Mouse (Mus musculus): ENCODE measurements at regions not wholly inside any gene's neighbourhood (a gene's known extent, or its start where the extent isn't known, plus 50 kb on each side); places are given as distances from the start of the nearest gene placed in this dataset.

DNA sequence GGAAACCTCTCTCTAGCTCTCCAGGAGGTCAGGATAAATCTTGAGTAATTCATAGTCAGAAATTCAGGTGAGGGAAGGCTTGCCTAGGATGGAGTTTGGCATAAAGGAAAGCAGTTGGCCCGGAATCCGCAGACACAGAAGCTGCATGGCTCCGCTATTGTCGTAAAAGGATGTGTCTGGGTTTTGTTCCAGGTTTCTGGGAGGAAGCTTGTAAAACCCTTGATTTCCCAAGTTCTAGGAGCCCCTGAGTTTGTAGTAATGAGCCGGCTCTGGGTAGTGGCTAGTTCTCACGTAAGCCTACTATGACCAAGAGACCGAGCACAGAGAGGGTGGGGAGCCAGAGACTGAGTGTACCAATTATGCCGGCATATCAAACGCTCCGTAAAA, 52.7 kb upstream of the Gm21915 start:
- DNase-seq (ENCODE audit: extremely low spot score, low spot score): peak; percentile 50

DNA sequence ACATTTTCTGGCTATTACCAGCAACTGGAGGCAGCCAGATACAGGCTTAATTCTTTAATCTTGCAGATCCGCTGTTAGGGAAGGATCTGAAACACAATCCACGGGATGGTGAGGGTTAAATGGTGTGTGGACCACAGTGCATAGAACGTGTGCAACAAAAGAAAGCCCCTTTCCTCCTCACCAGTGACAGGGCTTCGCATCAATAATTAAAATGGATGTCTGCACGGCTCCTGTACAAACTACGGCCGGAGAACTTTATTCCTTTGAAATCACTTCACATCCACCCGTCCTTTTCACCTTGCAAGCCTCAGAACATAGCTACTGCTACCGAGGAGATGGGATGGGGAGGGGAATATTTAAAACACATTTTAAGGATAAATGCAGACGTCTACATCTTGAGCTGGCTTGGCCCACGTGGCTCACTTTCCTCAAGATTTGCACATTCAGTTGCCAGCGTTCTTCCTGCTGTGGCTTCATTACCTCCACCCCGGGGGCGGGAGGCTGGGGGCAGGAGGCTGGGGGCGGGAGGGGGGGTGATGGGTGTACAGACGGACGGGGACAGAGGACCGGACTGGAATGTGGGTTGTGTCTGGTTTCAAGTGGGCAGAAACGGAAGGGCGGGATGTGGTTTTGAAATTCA, 53.3 kb upstream of the Gm21915 start:
- peak; percentile 57 for DNase-seq (ENCODE audit: extremely low spot score, low spot score)

DNA sequence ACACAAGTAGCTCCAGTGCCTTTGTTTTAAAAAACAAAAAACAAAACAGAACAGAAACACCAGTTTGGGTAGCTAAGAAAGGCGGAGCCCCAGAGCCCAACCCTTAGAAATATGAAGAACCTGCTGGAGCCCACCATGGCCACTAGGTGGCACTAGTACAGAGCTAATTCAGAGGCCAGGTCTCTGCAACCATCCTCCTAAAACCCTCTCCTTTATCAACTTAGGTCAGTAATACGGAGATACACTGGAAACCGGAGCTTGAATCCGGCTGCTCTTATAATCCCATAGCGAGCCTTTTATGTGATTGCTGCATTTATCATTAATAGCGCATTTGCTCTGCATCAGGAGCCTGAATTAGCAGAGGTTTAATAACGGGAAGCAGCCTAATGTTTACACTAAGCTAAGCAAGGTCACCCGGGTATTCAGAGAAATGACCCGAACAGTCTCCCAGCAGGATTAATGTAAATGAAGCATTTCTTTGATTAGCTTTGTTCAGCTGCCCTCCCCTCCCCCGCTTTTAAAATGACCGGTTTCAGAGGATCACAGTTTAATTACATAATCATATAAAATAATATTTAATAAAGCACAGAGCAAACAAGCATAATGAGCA, 53.9 kb upstream of the Gm21915 start:
- DNase-seq (ENCODE audit: extremely low spot score, low spot score): peak; percentile 77

DNA sequence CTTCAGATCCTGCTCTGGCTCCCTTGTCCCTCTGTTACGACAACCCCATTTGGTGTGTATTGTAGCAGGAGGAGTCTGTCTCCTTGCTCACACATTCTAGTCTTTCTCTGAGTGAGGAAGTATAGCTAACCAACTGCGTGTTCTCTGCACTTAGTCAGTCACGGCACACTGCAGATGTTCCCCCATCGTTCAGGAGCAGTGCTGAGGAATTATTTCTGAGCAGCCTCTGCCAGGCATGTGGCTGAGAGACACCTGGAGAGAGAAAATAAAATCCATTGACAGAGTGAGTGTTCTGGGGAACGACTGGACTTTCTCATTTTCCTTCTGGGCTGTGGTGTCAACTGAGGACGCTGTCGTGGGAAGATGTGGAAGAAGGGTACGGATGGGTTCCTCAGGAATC, 54.5 kb upstream of the Gm21915 start:
- DNase-seq (ENCODE audit: extremely low spot score, low spot score): no peak

DNA sequence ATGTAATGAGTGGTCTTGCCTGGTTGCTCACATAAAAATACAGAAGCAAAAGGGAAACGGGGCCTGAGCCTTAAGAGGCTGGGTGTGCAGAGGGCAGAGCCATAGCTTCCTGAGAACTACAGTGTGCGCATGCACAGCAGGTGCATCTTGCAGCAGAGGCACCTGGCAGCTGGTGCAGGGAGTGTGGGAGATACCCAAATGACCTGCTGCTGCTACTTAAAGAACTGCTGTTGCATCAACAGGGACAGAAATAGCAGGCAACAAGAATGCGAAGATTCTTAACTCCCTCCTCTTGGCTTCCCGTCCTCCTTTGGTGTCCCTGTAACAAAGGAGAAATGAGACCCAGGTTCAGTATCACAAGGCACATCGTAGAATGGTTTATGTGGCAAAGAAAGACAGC, 56.3 kb upstream of the Gm21915 start:
- no peak for DNase-seq (ENCODE audit: extremely low spot score, low spot score)

DNA sequence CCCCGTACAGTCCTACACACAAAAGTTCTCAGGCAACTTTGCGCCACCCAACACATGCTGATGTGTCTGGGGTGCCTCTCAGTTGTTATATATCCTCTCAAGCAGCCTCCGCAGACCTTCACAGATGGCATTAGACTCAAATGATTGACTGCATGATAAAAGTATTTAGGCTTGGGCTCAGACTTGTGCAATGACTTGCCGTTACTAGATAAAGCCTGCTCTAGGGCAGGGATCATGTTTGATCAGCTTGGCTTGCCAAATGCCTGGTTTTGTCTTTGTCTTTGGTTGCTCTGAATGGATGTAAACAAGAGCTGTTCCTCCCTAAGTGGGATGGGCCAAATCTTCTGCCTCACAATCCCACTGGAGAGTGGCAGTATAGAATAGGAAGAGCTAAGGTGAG, 57.2 kb upstream of the Gm21915 start:
- no peak for DNase-seq (ENCODE audit: extremely low spot score, low spot score)

DNA sequence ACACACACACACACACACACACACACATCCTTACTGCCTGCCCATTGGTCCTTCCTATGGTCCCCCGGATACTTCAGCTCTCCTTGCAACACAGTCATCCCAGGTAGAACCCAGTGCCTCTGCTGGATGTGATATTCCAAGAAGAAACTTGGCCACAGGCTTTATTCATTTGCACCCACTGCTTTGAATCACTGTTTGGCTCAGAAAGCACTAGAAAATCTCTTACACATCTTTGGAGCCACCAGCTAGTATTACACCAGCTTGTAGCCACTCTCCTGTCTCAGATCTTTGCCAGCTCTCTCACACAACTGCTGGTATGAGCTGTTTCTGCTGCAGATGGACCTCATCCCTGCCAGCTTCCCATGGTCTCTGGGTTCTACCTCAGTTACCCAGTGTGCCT, 57.7 kb upstream of the Gm21915 start:
- DNase-seq (ENCODE audit: extremely low spot score, low spot score): no peak

DNA sequence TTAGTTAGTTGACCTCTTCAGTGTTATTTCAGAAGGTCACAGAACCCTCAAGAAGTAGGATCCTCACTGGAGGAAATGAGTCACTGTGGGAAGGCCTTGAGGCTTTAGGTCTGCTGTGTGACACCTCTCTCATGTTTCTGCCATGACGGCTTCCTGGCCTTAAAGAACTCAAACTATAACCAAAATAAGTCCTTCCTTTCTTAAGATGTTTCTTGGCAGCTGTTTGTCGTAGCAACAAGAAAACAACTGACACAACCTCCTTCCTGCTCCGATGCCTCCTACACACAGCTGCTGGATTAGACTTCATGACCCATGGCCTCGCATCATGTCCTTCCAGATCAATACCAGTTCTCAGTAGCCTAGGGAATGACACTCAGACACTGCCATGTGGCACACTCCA, 58.1 kb upstream of the Gm21915 start:
- DNase-seq (ENCODE audit: extremely low spot score, low spot score): no peak

DNA sequence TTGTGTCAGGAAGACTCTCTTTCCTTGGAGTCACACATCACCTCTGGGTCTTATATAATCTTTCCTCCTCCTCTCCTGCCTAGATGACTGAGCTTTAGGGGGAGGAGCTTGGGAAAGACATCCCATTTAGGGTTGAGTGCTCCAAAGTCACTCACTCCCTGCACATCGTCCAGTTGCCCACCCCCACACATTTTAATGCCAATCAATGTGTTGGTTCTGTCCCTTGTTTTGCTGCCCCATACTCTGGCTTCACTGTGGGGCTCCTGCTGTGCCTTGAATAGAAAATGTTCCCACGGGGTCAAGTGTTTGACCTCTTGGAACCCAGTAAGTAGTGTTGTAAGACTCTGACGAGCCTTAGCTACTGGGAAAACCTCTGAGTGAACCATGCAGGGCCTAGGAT, 58.8 kb upstream of the Gm21915 start:
- DNase-seq (ENCODE audit: extremely low spot score, low spot score): no peak

DNA sequence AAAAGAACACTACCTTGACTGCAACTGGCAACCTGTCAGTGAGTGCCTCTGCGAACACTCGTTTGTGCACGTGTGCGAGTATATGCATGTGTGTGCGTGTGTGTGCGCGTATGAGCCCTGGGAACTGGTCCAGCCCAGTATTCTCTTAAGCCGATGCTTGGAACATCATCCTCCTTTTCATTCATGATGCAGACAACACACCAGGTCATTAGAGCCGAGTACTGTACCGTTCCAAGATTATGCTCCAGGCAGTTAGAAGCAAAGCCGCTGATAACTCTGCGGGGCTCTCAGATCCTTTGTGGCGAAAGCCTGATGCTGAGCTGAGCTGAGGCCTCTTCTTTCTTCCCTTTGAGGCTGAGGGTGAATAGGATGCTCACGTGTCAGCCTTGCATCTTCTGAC, 61.8 kb upstream of the Gm21915 start:
- no peak for DNase-seq (ENCODE audit: extremely low spot score, low spot score)

DNA sequence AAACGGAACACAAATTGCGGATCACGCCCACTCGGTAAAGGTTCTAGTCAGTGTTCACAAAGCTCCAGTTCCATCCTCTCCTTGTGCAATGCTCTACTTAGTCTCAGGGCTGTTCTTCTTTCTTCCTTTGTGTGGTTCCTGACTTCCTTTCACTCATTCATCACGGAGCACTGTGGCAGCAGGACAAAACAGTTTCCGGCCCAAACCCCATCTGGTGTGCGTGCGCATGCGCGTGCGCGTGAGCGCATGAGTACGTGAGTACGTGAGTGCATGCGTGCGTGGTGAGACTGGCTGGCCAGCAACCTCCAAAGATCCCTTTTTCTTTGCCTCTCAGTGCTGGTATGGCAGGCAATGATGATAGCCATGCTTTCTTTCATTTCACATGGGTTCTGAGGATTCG, 62.5 kb upstream of the Gm21915 start:
- no peak for DNase-seq (ENCODE audit: extremely low spot score, low spot score)

DNA sequence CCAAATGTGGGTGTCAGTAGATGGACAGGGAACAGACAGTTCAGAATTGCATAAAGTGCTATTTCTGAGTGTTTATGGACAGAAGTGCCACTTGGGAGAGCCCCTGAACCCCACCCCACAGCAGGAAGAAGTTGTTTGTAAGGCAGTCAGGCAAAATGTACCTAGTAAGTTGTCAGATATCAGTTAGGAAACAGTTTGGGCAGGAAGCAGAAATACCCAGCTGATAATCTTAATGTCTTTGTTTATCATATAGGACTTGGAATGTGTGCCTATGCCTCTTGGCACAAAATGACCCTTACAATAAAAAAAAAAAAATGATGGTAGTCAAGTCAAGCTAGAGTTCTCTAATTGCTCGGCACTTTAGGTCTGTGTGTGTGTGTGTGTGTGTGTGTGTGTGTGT, 66.9 kb upstream of the Gm21915 start:
- DNase-seq (ENCODE audit: extremely low spot score, low spot score): no peak

DNA sequence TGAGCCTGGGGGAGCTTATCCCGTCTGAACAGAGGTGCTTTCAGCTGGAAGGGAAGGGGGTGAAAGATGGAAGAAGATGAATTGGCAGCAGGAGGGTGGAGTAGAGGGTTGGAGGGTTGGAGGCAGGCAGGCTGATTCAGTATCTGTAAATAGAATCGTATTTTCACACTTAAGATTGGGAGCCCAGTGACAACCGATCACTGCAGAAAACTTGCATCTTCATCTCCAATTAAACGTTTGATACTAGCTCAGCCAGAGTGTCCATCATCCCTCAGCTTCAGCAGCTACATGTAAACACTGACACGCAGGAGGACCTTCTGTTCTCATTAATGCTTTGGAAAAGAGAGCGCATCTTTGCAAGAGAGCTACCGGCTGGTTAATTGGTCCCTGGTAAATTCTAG, 67.2 kb upstream of the Gramd1b start:
- DNase-seq (ENCODE audit: extremely low spot score, low spot score): no peak

DNA sequence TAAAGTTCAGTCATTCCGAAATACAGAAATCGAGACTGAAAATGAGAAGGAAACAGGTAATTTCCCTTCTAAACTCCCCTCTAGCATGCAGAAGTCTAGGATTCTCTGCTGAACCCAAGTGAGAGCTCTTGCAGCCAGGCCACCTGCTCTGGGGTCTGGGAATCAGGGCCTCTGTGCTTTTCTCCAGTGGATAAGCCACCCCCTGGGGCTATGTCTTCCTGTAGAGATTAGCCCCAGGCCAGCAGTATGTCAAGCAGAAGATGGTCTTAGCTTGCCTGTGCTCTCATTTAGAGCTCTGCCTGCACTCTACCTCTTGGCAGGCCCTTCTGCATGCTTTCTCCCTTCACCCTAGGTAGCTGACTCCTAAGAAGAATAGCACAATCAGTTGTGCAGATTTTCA, 56.2 kb upstream of the Gramd1b start:
- DNase-seq (ENCODE audit: extremely low spot score, low spot score): no peak

DNA sequence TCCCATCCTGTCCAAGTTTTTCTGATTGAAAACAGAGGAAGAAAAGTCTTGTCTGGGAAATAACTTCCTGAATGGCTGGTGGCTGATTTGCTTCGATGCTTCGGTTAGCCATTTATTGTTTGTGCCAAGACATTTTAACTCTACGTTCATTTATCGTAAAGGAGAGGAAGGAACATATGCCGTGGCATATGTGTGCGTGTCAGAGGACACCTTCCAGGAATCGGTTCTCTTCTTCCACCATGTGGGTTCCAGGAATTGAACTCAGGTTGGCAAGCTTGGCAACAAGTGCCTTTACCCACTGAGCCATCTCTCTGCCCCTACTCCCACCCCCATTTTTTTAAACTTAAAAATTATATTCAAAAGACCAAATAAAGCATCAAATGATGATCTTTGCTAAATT, 55.4 kb upstream of the Gramd1b start:
- no peak for DNase-seq (ENCODE audit: extremely low spot score, low spot score)

DNA sequence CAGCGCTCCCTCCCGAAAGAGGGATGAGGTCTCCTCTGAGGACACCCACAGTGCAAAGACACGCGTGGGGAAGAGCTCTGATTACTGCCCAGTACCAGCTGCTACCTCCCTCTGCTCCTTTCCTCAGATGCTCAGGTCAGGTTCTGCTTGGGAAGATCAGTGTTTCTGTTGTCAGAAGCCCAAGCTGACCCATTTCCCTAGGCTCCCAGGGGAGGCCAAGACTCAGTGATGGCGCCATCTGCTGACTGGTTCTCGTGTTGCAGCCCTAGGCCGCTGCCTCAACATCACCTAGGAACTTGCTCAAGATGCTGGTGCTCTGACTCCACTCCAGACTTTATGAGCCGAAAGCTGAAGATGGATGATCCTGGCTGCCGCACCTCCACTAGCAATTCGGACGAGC, 52.4 kb upstream of the Gramd1b start:
- DNase-seq (ENCODE audit: extremely low spot score, low spot score): peak; percentile 73

DNA sequence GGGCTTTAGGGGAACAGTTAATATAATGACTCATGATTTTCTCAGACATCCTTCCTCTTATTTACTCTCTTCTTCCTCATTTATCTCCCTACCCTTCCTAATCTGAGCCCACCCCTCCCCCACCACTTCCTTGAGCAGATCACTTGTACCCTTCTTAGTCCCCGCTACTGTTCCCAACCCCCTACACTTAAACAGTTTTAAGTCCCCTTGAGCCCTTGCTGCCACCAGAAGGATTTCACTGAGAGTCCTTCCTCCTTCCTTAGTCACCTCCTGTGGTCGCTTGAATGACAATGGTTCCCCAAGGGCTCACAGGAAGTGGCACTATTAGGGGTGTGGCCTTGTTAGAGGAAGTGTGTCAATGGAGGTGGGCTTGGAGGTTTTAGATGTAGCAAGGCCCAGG, 50.7 kb upstream of the Gramd1b start:
- no peak for DNase-seq (ENCODE audit: extremely low spot score, low spot score)
